ENCODE assay signal across 18 mouse cellular contexts in the genomic region with DNA sequence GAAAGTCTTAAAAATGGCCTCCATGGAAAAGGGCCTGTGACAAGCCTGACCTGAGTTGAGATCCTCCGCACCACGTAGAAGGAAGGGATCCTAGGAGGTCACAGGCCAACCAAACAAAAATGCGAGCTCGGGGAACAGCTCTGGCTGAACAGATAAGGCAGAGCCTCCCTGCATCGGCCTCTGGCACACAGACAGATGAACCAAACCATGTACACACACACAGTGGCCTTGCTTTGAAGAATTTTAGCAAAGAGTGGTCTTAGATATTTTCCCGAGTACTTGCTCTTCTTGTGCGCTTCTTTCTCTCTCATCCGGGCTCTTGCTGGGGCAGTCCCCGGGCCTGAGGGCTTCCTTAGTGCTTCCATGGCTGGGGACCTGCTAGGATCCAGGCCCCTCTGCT. TPM values are rescaled to one million over a fixed set of nuclear protein-coding genes. Genes with fewer than 3 reads are reported as not detected.
DNase-seq lines count a peak whose midpoint lies in the region; ATAC-seq and TF ChIP-seq lines count a peak whose summit lies in the region.
"Had no signal": no experiment of that assay in that cellular context is flagged by ENCODE, and none has a peak within 500 bp of the region (broad histone marks: within the 10 kb centered on the region; RNA-seq: fewer than 3 reads in every experiment).

No protein-coding gene starts in this region.

- no peak for TF ChIP-seq CTCF in liver, adult 2 months (IDR thresholded peaks at IDR 0.05; ENCODE audit: low read depth, low read length)

- peaks cover 31% of the 10 kb centered on the region for H3K36me3 ChIP-seq in heart, embryonic 13.5 days
- H3K36me3 ChIP-seq in liver, adult 2 months (ENCODE audit: control insufficient read depth, insufficient read depth, low read length), result no peaks in the 10 kb centered on the region; the same call in 1 of the 2 replicates

- peak overlapping the region; percentile 40; the same call in 1 of the 2 replicates for H3K27ac ChIP-seq in heart, embryonic 13.5 days (replicated peaks)
- H3K27ac ChIP-seq in brown adipose tissue, adult 24 weeks (replicated peaks; ENCODE audit: low read depth, low read length), result peak overlapping the region; percentile 15; the same call in 1 of the 2 replicates
- no peak overlapping the region for H3K27ac ChIP-seq in liver, adult 2 months (replicated peaks; ENCODE audit: insufficient read depth, low read depth, low read length)
- H3K27ac ChIP-seq: embryonic facial prominence, embryonic 10.5 days; limb, embryonic 12.5 days; midbrain, embryonic 15.5 days; neural tube, embryonic 12.5 days had no signal

- H3K9me3 ChIP-seq in heart, embryonic 13.5 days, result no peaks in the 10 kb centered on the region
- H3K9me3 ChIP-seq: embryonic facial prominence, embryonic 10.5 days; limb, embryonic 12.5 days; midbrain, embryonic 15.5 days; neural tube, embryonic 12.5 days had no signal

- 58% methylated on average over 9 of the region's 9 CpGs for WGBS in heart, embryonic 13.5 days
- WGBS in liver, adult 2 months, result 50% methylated on average over 9 of the region's 9 CpGs

- H3K9ac ChIP-seq in heart, embryonic 13.5 days, result no peak overlapping the region
- no peak overlapping the region for H3K9ac ChIP-seq in liver, adult 2 months (ENCODE audit: low read depth, low read length)
- H3K9ac ChIP-seq: limb, embryonic 12.5 days; midbrain, embryonic 15.5 days; neural tube, embryonic 12.5 days had no signal

- TF ChIP-seq POLR2A in liver, adult 2 months (IDR thresholded peaks at IDR 0.05; ENCODE audit: extremely low read depth, insufficient read depth, low read length), result no peak

- H3K4me2 ChIP-seq in heart, embryonic 13.5 days, result peak overlapping the region; percentile 63
- H3K4me2 ChIP-seq: limb, embryonic 12.5 days; midbrain, embryonic 15.5 days; neural tube, embryonic 12.5 days had no signal

- H3K4me1 ChIP-seq in heart, embryonic 13.5 days, result peaks cover 62% of the 10 kb centered on the region
- peaks cover 38% of the 10 kb centered on the region for H3K4me1 ChIP-seq in brown adipose tissue, adult 24 weeks (ENCODE audit: control insufficient read depth, insufficient read depth, insufficient read length, low read length)
- peaks cover 26% of the 10 kb centered on the region for H3K4me1 ChIP-seq in liver, adult 2 months (ENCODE audit: control insufficient read depth, insufficient read depth, low read length)
- H3K4me1 ChIP-seq: embryonic facial prominence, embryonic 10.5 days; midbrain, embryonic 15.5 days; neural tube, embryonic 12.5 days had no signal

- H3K4me3 ChIP-seq in heart, embryonic 13.5 days, result no peak overlapping the region
- H3K4me3 ChIP-seq in brown adipose tissue, adult 24 weeks (ENCODE audit: insufficient read depth, low read depth, low read length), result no peak overlapping the region
- no peak overlapping the region for H3K4me3 ChIP-seq in liver, adult 2 months (ENCODE audit: insufficient read depth, low read depth, low read length)
- H3K4me3 ChIP-seq: embryonic facial prominence, embryonic 10.5 days; limb, embryonic 12.5 days; midbrain, embryonic 15.5 days; neural tube, embryonic 12.5 days had no signal

- no peaks in the 10 kb centered on the region for H3K27me3 ChIP-seq in heart, embryonic 13.5 days (replicated peaks)
- H3K27me3 ChIP-seq in liver, adult 2 months (ENCODE audit: control insufficient read depth, insufficient read depth, low read length), result no peaks in the 10 kb centered on the region
- H3K27me3 ChIP-seq: limb, embryonic 12.5 days; midbrain, embryonic 15.5 days; neural tube, embryonic 12.5 days had no signal

- intact Hi-C loops in heart, postnatal 10 days (cut with DNase I), result no loop called here
- intact Hi-C loops in left cerebral cortex, postnatal 4 days (cut with DNase I), result no loop called here

- ATAC-seq in heart, embryonic 13.5 days (ENCODE audit: extremely low read depth, insufficient number of reproducible peaks, low FRiP score, low TSS enrichment), result no peak
- no peak for ATAC-seq in cerebellum, adult (ENCODE audit: insufficient number of reproducible peaks, low FRiP score, low TSS enrichment)
- ATAC-seq: CD4-positive, CD25-positive, alpha-beta regulatory T cell, adult 4 months; forebrain, embryonic 14.5 days; midbrain, embryonic 15.5 days had no signal

- H3K79me2 ChIP-seq in liver, adult 2 months (ENCODE audit: control insufficient read depth, insufficient read depth, low read length), result no peaks in the 10 kb centered on the region

- DNase-seq in heart, postnatal 10 days, result no peak
- peak; percentile 58 for DNase-seq in liver, adult 2 months (ENCODE audit: extremely low read depth, low read depth, low spot score)
- DNase-seq in spleen, postnatal 10 days (ENCODE audit: low spot score in 2 of 2), result peak; percentile 64 to 76
- DNase-seq in cerebellum, postnatal 36 days, result no peak
- DNase-seq in left cerebral cortex, postnatal 4 days, result no peak
- DNase-seq: adrenal gland, adult 8-10 months; cerebellum, adult 2 months; gastrocnemius, postnatal 10 days; retina, postnatal 1 day had no signal

RNA-seq across cellular contexts. Expression of gene Ucp3, which starts 9.6 kb away (rescaled TPM):
- polyA plus RNA-seq in heart, embryonic 13.5 days (2015; fragmentation: Nextera tagmentation; extraction: Ambion mirVana), result 0.07 and 0.24 TPM in 2 replicates
- total RNA-seq in heart, postnatal 10 days (2021), result 100 to 1,000 TPM in 1 of 2 experiments, 10 to 100 TPM in 1; 62.7 to 107 TPM
- 61.6 and 107 TPM in 2 replicates for polyA plus RNA-seq in brown adipose tissue, adult 24 weeks (2012; ENCODE audit: insufficient read depth, insufficient read length, missing spikeins)
- total RNA-seq in liver, adult 2 months (2014; rRNA removed), result not detected in 2 replicates
- polyA plus RNA-seq in liver, adult 2 months (2012; rRNA removed), result not detected in 2 replicates
- under 1 TPM in 1 of 2 experiments, not detected in 1; 0.28 TPM for total RNA-seq in left cerebral cortex, postnatal 4 days (2021)
- polyA plus RNA-seq: CD4-positive, CD25-positive, alpha-beta regulatory T cell, adult 4 months; forebrain, embryonic 14.5 days; limb, embryonic 12.5 days; midbrain, embryonic 15.5 days; neural tube, embryonic 12.5 days had no signal

RNA-seq across cellular contexts. Expression of gene Ucp2, which starts 29.9 kb away (rescaled TPM):
- 189 and 197 TPM in 2 replicates for polyA plus RNA-seq in heart, embryonic 13.5 days (2015; fragmentation: Nextera tagmentation; extraction: Ambion mirVana)
- 100 to 1,000 TPM; 835 to 891 TPM for total RNA-seq in heart, postnatal 10 days (2021)
- 54.8 and 55.8 TPM in 2 replicates for polyA plus RNA-seq in brown adipose tissue, adult 24 weeks (2012; ENCODE audit: insufficient read depth, insufficient read length, missing spikeins)
- total RNA-seq in liver, adult 2 months (2014; rRNA removed), result 12.2 and 17.5 TPM in 2 replicates
- 27.9 and 45.2 TPM in 2 replicates for polyA plus RNA-seq in liver, adult 2 months (2012; rRNA removed)
- total RNA-seq in left cerebral cortex, postnatal 4 days (2021), result 10 to 100 TPM; 46.2 to 47.2 TPM

RNA-seq across cellular contexts. Expression of gene Dnajb13, which starts 51.6 kb away (rescaled TPM):
- 0.19 and 0.29 TPM in 2 replicates for polyA plus RNA-seq in heart, embryonic 13.5 days (2015; fragmentation: Nextera tagmentation; extraction: Ambion mirVana)
- not detected for total RNA-seq in heart, postnatal 10 days (2021)
- polyA plus RNA-seq in brown adipose tissue, adult 24 weeks (2012; ENCODE audit: insufficient read depth, insufficient read length, missing spikeins), result 2.6 and 2.7 TPM in 2 replicates
- total RNA-seq in liver, adult 2 months (2014; rRNA removed), result 0.27 and 0.55 TPM in 2 replicates
- polyA plus RNA-seq in liver, adult 2 months (2012; rRNA removed), result 0.29 and 0.30 TPM in 2 replicates
- under 1 TPM; 0.38 to 0.62 TPM for total RNA-seq in left cerebral cortex, postnatal 4 days (2021)
- total RNA-seq: gastrocnemius, postnatal 10 days had no signal

Comparison
In these comparisons a context has a peak if more than half of its experiments do, and no peak if none do; other contexts are left out.
1. DNase-seq: peak in liver, adult 2 months (single experiment) and spleen, postnatal 10 days (2 of 2); none in heart, postnatal 10 days (0 of 2), cerebellum, postnatal 36 days (0 of 2) and left cerebral cortex, postnatal 4 days (single experiment).
2. RNA of gene Ucp3, which starts 9.6 kb away (total RNA-seq): 62.7 to 107 TPM in heart, postnatal 10 days; 0.28 TPM in left cerebral cortex, postnatal 4 days and not detected in liver, adult 2 months; every median in the first group is over 10 times any median in the second.
3. RNA of gene Ucp2, which starts 29.9 kb away (total RNA-seq): 835 to 891 TPM in heart, postnatal 10 days; 46.2 to 47.2 TPM in left cerebral cortex, postnatal 4 days and 12.2 to 17.5 TPM in liver, adult 2 months; every median in the first group is over 10 times any median in the second.